Mouse (Mus musculus): ENCODE measurements around the gene Mrps36.
"Not testable (repeated sequence)": the region's sequence is repeated elsewhere in the genome, so short reads cannot be mapped to it uniquely, and the experiment has no call there.

Gene Mrps36

GRCm38 (mm10) chr13:100731462-100732046 lies 12.9 kb downstream of the Mrps36 start:
- ATAC-seq (ENCODE audit: low TSS enrichment) = not testable (repeated sequence)

DNA sequence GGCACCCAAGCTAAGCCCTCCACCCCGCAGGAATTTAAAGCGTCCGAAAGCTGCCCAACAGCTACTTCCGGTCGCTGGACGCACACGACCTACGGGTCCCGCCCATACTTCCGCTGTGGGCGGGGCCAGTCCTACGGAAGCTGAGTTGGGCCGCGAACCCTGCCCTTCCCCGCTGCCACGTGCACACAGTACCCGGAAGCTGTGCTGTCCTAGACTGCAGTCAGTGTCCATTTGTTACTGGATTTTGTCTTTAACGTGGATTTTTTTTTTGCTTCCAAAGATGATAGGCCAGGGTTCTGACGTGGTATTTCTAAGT lies 13.6 kb downstream of the Mrps36 start, which contains the start of gene Cdk7:
TSS of gene Cdk7 (minus strand) at position 79 of the 316 bp plus-strand sequence.
- peak; percentile 98 for ATAC-seq (ENCODE audit: low TSS enrichment)

DNA sequence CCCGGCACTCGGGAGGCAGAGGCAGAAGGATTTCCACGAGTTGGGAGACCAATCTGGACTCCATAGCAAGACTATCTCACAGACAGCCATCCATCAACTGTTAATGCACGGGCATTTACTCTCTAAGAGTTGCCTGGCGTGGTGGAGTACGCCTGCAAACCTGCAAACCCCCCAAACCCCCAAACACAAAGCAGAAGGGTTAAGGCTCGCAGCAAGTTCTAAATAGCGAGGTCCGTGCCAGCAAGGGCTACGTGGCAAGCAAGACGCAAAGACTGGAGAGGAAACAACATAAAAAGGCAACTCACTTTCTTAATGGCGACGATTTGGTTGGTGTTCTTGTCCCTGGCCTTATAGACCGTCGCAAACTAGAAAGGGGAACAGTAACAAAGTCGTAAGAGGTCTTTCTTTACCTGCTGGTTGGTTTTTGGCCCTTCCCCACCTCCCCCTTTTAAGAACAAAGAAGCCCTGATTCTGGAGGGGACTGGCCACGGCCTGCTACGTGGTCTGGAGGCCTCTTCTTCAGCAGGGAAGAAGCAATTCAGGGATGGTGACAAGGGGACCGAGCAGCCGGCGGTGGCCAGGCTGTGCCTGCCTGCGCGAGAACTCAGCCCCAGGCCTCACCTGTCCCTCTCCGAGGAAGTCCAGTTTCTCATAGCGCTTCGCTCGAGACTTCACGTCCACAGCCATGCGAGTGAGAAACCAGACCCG lies 14.2 kb downstream of the Mrps36 start:
- ATAC-seq (ENCODE audit: low TSS enrichment) = peak; percentile 91

- ATAC-seq (ENCODE audit: low TSS enrichment) = not testable (repeated sequence)
These were observed 15.9 kb downstream of the Mrps36 start for GRCm38 (mm10) chr13:100728530-100728929.

- no peak for ATAC-seq (ENCODE audit: low TSS enrichment)
These were observed 16.4 kb downstream of the Mrps36 start for GRCm38 (mm10) chr13:100728086-100728485.

GRCm38 (mm10) chr13:100725194-100725593 lies 19.3 kb downstream of the Mrps36 start:
- no peak for ATAC-seq (ENCODE audit: low TSS enrichment)

DNA sequence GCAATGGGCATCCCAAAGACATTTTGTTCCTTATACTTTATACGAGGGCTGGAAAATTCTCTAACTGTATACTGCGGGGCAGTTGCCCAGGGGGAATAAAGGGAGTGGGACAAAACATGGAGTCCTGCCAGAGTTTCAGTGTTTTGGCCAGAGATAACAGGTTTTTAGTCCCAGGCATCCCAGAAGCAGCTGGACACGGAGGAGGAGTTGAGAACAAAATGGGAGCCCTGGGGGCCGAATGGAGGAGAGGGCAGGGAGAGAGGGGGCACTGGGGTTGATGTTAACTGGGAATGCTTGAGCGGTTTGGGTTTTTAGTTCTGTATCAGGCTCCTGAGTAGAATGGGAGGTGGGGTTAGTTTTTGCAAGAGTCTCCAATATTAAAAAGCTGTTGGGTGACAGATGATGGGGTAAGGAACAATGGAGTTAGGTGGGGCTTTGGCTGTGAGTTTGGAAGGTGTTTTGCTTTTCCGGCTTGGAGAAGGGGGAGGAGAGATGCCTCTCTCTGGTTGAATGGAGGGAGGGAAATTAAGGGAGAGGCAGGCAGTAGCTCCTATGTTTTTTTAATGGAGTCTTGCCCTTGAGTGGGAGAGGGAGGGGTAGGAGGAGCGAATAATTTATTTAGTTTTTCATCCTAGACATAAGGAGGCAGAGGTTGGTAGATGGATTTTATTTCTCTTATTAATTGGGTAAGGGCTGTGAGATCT lies 20.3 kb downstream of the Mrps36 start:
- no peak for ATAC-seq (ENCODE audit: low TSS enrichment)

DNA sequence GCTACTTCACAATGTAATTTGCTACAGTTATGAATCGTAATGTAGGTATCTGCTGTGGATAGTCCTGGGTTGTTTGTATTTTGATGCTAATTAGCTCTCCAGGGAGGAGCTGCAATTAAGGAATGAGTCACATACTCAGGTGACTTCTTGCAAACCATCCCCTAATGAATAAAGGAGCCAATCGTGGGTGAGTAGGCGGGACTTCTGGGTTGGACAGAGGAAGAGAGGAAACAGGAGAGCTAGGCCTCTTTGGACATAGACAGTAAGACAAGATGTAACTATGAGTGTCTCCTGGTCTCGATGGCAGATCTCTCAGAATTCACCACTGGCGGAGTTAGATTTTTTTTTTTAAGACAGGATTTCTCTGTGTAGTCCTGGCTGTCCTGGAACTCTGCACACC lies 22.8 kb downstream of the Mrps36 start:
- no peak for ATAC-seq (ENCODE audit: low TSS enrichment)

- ATAC-seq (ENCODE audit: low TSS enrichment) = no peak
These were observed 29.0 kb downstream of the Mrps36 start for GRCm38 (mm10) chr13:100715467-100715866.

DNA sequence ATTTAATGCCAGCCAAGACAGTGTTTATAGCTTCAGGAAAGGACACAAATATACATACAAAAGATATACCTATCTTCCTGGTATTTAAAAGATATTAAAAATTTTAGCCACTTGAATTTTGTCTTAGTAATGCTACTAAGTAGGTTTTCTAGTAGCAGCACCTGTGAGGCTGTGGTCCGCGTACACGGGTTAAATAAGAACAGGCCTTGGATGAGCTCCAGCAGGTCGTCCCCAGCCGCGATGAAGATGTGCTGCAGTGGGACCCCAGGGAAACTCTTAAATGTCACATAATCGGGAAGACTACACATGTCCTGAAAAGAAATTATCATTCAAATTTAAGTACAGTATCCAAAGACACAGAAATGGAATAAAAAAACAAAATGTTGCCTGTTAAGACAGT lies 38.3 kb downstream of the Mrps36 start:
- no peak for ATAC-seq (ENCODE audit: low TSS enrichment)

DNA sequence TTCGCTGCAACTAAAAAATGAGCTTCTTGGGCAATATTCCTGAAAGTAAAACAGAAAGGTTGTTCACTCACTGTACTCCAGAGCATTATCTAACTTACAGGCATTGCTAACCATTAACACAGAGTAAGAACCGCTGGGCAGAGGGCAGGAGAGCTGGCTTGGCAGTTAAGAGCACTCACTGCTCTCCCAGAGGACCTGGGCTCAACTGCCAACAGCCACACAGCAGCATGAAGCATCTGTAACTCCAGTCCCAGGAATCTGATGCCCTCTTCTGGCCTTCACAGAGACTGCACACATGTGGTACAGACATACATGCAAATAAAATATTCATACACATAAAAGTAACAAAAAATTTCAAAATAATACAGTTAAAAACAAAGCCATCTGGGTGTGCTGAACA lies 41.0 kb downstream of the Mrps36 start:
- no peak for ATAC-seq (ENCODE audit: low TSS enrichment)

- ATAC-seq (ENCODE audit: low TSS enrichment) = no peak
These were observed 45.6 kb downstream of the Mrps36 start for GRCm38 (mm10) chr13:100698866-100699265.

- no peak for ATAC-seq (ENCODE audit: low TSS enrichment)
These were observed 46.9 kb downstream of the Mrps36 start for GRCm38 (mm10) chr13:100697541-100697940.

DNA sequence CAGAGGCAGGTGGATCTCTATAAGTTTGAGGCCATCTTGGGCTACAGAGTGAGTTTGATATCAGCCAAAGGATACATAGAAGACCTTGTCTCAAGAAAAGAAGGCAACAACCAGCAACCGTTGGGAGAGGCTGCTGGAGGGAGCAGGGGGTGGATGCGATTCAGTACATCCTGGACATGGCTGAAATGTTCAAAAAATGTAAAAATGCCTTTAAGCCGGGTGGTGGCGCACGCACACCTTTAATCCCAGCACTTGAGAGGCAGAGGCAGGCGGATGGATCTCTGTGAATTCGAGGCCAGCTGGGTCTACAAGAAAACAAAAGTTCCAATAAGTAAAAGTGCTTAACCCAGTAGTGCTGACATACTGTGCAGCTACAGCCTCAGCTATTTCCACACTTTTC lies 56.9 kb downstream of the Mrps36 start:
- ATAC-seq (ENCODE audit: low TSS enrichment) = no peak

Measured in frontal cortex, adult (tissue).